Comparison of ENCODE assay signal across 10 mouse cellular contexts in the genomic region with DNA sequence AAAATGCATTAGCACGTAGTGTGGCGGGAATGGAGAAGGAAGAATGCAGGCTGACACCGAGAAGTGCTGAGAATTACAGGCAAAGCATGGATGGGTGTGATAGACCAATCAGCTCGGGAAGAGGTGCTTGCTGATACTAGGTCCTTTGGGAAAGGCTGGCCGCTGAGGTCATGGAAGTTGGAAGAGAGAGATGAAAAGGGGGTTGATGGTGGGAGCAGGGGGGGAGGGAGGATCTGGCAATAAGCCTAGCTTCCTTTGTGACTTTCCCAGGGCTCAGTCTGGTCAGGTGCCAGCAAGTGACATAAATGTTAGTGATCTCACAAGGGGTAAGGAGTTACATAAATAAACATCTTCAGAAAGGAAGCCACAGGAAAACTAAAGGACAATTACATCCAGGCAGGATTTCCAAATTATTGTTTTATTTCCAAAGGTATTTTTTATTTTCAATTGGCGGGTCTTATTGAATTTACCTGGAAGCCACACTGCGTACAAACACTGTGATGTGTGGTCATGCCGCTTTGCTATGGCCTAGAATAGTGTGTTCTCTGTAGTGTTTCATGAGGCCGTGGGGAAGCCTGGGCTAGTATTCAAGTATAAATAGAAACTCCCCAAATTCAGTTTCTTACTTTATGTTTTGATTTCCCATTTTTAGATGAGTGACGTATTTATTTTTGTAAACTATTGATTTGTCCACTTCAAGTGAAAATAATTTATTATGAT. TPM values are rescaled to one million over a fixed set of nuclear protein-coding genes. Genes with fewer than 3 reads are reported as not detected.
A peak's percentile ranks its signal among the peaks of the same experiment; 100 is the strongest.
DNase-seq lines count a peak whose midpoint lies in the region; ATAC-seq and TF ChIP-seq lines count a peak whose summit lies in the region.
"Had no signal": no experiment of that assay in that cellular context is flagged by ENCODE, and none has a peak within 500 bp of the region (broad histone marks: within the 10 kb centered on the region; RNA-seq: fewer than 3 reads in every experiment).

No protein-coding gene starts in this region.

- peaks cover 12% of the 10 kb centered on the region for H3K4me1 ChIP-seq in heart, embryonic 16.5 days (ENCODE audit: control insufficient read depth, insufficient read depth, low read length)
- no peaks in the 10 kb centered on the region for H3K4me1 ChIP-seq in lung, postnatal 0 days (ENCODE audit: insufficient read depth, low read depth, low read length)

- peak; percentile 25 for DNase-seq in embryo, embryonic 10 days (ENCODE audit: low spot score)
- DNase-seq in embryo, embryonic 10.5 days (ENCODE audit: low spot score): no peak
- DNase-seq in brain, embryonic 14.5 days (ENCODE audit: low read depth): peak; percentile 93
- DNase-seq in lung, postnatal 0 days (ENCODE audit: low spot score): peak; percentile 71
- no peak for DNase-seq in thymus, postnatal 4 days
- no peak for DNase-seq in spleen, postnatal 10 days (ENCODE audit: low spot score in 2 of 2)
- DNase-seq: adrenal gland, adult 8-10 months had no signal

- no peak for TF ChIP-seq CTCF in brain, embryonic 14.5 days (IDR thresholded peaks at IDR 0.05; ENCODE audit: borderline replicate concordance, extremely low read depth, insufficient read depth, insufficient read length)
- TF ChIP-seq CTCF in lung, postnatal 0 days (IDR thresholded peaks at IDR 0.05): no peak

- H3K27ac ChIP-seq in heart, embryonic 16.5 days (ENCODE audit: low read length): peak overlapping the region; percentile 85
- H3K27ac ChIP-seq in lung, postnatal 0 days (ENCODE audit: low read length): 0 out of 2 replicates have a peak overlapping the region, but pooled peaks have one; percentile 32

- H3K4me2 ChIP-seq in heart, embryonic 16.5 days (ENCODE audit: low read depth, low read length): peak overlapping the region; percentile 18; the same call in 1 of the 2 replicates
- H3K4me2 ChIP-seq in lung, postnatal 0 days (replicated peaks; ENCODE audit: low read depth, low read length): no peak overlapping the region

- TF ChIP-seq POLR2A in brain, embryonic 14.5 days (IDR thresholded peaks at IDR 0.05; ENCODE audit: borderline replicate concordance, extremely low read depth, insufficient read depth, insufficient read length, poor library complexity, severe bottlenecking): no peak

- WGBS in heart, embryonic 16.5 days: 36% methylated on average over 10 of the region's 10 CpGs
- 32% methylated on average over 10 of the region's 10 CpGs for WGBS in lung, postnatal 0 days

- peak; percentile 93 for TF ChIP-seq EP300 in lung, postnatal 0 days (IDR thresholded peaks at IDR 0.05)

- no peaks in the 10 kb centered on the region for H3K9me3 ChIP-seq in heart, embryonic 16.5 days (replicated peaks; ENCODE audit: control insufficient read depth, low read length)
- H3K9me3 ChIP-seq in lung, postnatal 0 days (ENCODE audit: low read length): no peaks in the 10 kb centered on the region

- H3K4me3 ChIP-seq in heart, embryonic 16.5 days (ENCODE audit: low read length): no peak overlapping the region
- H3K4me3 ChIP-seq in lung, postnatal 0 days (ENCODE audit: low read depth, low read length): no peak overlapping the region

- ATAC-seq in heart, embryonic 16.5 days (replicated peaks; ENCODE audit: extremely low read depth, insufficient read depth, low FRiP score): peak; percentile 87
- ATAC-seq in lung, postnatal 0 days: peak; percentile 89
- no peak for ATAC-seq in megakaryocyte, adult 5-6 weeks (ENCODE audit: poor library complexity, severe bottlenecking)

- no peak overlapping the region for H3K9ac ChIP-seq in heart, embryonic 16.5 days (ENCODE audit: low read length)
- H3K9ac ChIP-seq in lung, postnatal 0 days (replicated peaks; ENCODE audit: low read depth): no peak overlapping the region

- H3K27me3 ChIP-seq in heart, embryonic 16.5 days (ENCODE audit: control insufficient read depth, insufficient read depth, low read length): no peaks in the 10 kb centered on the region
- H3K27me3 ChIP-seq in lung, postnatal 0 days (replicated peaks; ENCODE audit: insufficient read depth, low read length): no peaks in the 10 kb centered on the region

- peaks cover 4% of the 10 kb centered on the region for H3K36me3 ChIP-seq in heart, embryonic 16.5 days (ENCODE audit: control insufficient read depth, insufficient read depth)
- no peaks in the 10 kb centered on the region for H3K36me3 ChIP-seq in lung, postnatal 0 days (ENCODE audit: insufficient read depth, low read length)

RNA-seq across cellular contexts. Expression of a gene that starts 38.7 kb away (rescaled TPM):
- 9.2 and 11.8 TPM in 2 replicates for polyA plus RNA-seq in brain, embryonic 14.5 days (2012; rRNA removed)
- 0.11 and 0.46 TPM in 2 replicates for polyA plus RNA-seq in heart, embryonic 16.5 days (2015; fragmentation: Nextera tagmentation; extraction: Ambion mirVana)
- 0.07 and 0.17 TPM in 2 replicates for polyA plus RNA-seq in lung, postnatal 0 days (2015; fragmentation: Nextera tagmentation; extraction: Ambion mirVana)
- total RNA-seq in megakaryocyte, adult 5-6 weeks (2015): not detected in 2 replicates
- total RNA-seq in megakaryocyte, adult 5-6 weeks (2017): not detected in 2 replicates
- total RNA-seq: monocyte, adult 5-6 weeks had no signal

Comparison
In these comparisons a context has a peak if more than half of its experiments do, and no peak if none do; other contexts are left out.
1. DNase-seq: peak in embryo, embryonic 10 days (single experiment), brain, embryonic 14.5 days (single experiment) and lung, postnatal 0 days (single experiment); none in embryo, embryonic 10.5 days (single experiment), thymus, postnatal 4 days (single experiment) and spleen, postnatal 10 days (0 of 2).